Mouse (Mus musculus): ENCODE measurements around the gene Gm16485.

- TF ChIP-seq E2F4 (IDR thresholded peaks at IDR 0.05; ENCODE audit: insufficient read depth), result no peak
- TF ChIP-seq POLR2AphosphoS2 (IDR thresholded peaks at IDR 0.05; ENCODE audit: insufficient read length, low read depth), result no peak
- no peak for TF ChIP-seq TCF12 (IDR thresholded peaks at IDR 0.05; ENCODE audit: insufficient read depth, poor library complexity, severe bottlenecking)
Observed at GRCm38 (mm10) chr9:8970240-8970639, 1.4 kb upstream of the Gm16485 start.

All from myocyte (in vitro differentiated cells).